Mouse (Mus musculus) hindbrain, postnatal 0 days (tissue): ENCODE measurements at regions not wholly inside any gene's neighbourhood (a gene's known extent, or its start where the extent isn't known, plus 50 kb on each side); places are given as distances from the start of the nearest gene placed in this dataset.
A peak's percentile ranks its signal among the peaks of the same experiment; 100 is the strongest.

Experiments used
- ATAC-seq: fragments of 200-750 bp; cut with Nextera tagmentation; 2 replicates; pipeline ENCODE4 v1.8.0; 2017; ENCODE audit warnings: mild to moderate bottlenecking, moderate TSS enrichment, moderate library complexity
- DNase-seq: peaks from one replicate; pipeline ENCODE4 v3.0.0-alpha.2; 2015; ENCODE audit warnings: low spot score
- H3K27ac ChIP-seq: fragments of 300-500 bp; sonication (generic); 2 replicates; pipeline ENCODE4 v1.5.1; 2014; ENCODE audit warnings: mild to moderate bottlenecking
- H3K27me3 ChIP-seq: fragments of 300-500 bp; sonication (generic); 2 replicates; pipeline ENCODE4 v1.6.1; 2014; ENCODE audit warnings: low read length, mixed read lengths; ENCODE audit not compliant: insufficient read depth
- H3K36me3 ChIP-seq: fragments of 300-500 bp; sonication (generic); 2 replicates; pipeline ENCODE4 v1.6.1; 2014; ENCODE audit warnings: low read length, mixed read lengths; ENCODE audit not compliant: insufficient read depth
- H3K4me1 ChIP-seq: fragments of 300-500 bp; sonication (generic); 2 replicates; pipeline ENCODE4 v1.6.1; 2014; ENCODE audit warnings: antibody characterized with exemption, low read length, mixed read lengths; ENCODE audit not compliant: insufficient read depth
- H3K4me2 ChIP-seq: fragments of 300-500 bp; sonication (generic); 2 replicates; pipeline ENCODE4 v1.6.1; 2014; ENCODE audit warnings: low read depth, mild to moderate bottlenecking, low read length, moderate library complexity, mixed read lengths
- H3K4me3 ChIP-seq: fragments of 300-500 bp; sonication (generic); 2 replicates; pipeline ENCODE4 v1.5.1; 2014; ENCODE audit warnings: low read length
- H3K9ac ChIP-seq: fragments of 300-500 bp; sonication (generic); replicated peaks from 2 replicates; pipeline ENCODE4 v1.6.1; 2014; ENCODE audit warnings: mild to moderate bottlenecking, low read length, moderate library complexity, mixed read lengths
- H3K9me3 ChIP-seq: fragments of 300-500 bp; sonication (generic); 2 replicates; pipeline ENCODE4 v1.6.1; 2016; ENCODE audit warnings: low read length, mixed read lengths
- CTCF ChIP-seq: IDR thresholded peaks from 2 replicates; pipeline ENCODE4 v1.5.1; 2016; ENCODE audit warnings: antibody characterized with exemption, control low read depth, low read depth
- WGBS: fragments of 180-500 bp; shearing (Covaris S2); extraction: QIAGEN DNeasy Blood & Tissue Kit; methylation state at CpG from one replicate; pipeline ENCODE4 v1.1.7; 2014; 5-methylcytosine and 5-hydroxymethylcytosine counted together

DNA sequence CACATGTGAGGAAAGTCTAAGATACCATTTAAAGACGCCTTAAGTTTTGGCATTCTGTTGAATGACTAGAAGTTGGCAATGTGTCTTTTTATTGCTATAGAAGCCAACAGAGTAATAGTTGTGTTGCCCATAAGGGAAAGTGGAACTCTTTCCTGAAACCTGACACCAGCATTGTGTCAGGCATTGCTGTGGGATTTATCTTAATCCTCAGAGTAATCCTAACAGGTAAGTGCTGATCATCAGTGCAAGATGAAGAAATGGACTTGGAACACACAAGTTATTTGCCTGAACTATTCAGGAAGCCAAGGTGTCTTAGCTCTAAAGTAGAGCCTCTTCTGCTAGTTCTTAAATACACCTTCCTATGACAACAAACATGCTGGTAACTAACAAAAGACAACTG is 198.3 kb upstream of the Rbms1 start:
- WGBS: 96% methylated on average over 1 of the region's 1 CpGs
- Histone ChIP-seq H3K27me3 (no peaks in the 10 kb centered on the region), H3K36me3 (no peaks in the 10 kb centered on the region), H3K4me2 (no peak overlapping the region), H3K9ac (no peak overlapping the region), H3K9me3 (no peaks in the 10 kb centered on the region), H3K4me3 (no peak overlapping the region), H3K4me1 (no peaks in the 10 kb centered on the region), H3K27ac (no peak overlapping the region)
- ATAC-seq (no peak), DNase-seq (no peak)
- TF ChIP-seq CTCF: no peak

DNA sequence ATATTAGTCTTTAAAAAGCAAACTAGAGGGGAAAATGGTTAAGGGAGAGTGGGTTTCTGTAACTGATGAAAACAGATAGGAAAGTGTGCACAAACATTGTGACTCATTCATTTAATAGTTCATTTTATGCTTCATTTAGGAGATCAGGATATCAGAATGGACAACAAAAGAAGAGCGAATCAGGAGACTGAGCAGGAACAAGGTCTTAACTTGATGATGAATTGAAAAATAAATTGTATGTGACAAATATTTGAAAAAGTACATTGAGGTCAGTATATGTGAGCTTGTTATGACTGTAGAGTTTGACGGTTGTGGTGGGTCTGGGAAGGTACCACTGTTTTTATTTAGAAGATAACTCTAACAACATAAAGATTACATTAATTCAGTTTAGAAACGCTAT is 196.8 kb upstream of the Rbms1 start:
- TF ChIP-seq CTCF: no peak
- Histone ChIP-seq H3K27me3 (no peaks in the 10 kb centered on the region), H3K9me3 (no peaks in the 10 kb centered on the region), H3K4me2 (no peak overlapping the region), H3K4me3 (no peak overlapping the region), H3K4me1 (no peaks in the 10 kb centered on the region), H3K9ac (no peak overlapping the region), H3K27ac (no peak overlapping the region), H3K36me3 (no peaks in the 10 kb centered on the region)
- DNase-seq (no peak), ATAC-seq (no peak)
- 71% methylated on average over 3 of the region's 3 CpGs for WGBS

DNA sequence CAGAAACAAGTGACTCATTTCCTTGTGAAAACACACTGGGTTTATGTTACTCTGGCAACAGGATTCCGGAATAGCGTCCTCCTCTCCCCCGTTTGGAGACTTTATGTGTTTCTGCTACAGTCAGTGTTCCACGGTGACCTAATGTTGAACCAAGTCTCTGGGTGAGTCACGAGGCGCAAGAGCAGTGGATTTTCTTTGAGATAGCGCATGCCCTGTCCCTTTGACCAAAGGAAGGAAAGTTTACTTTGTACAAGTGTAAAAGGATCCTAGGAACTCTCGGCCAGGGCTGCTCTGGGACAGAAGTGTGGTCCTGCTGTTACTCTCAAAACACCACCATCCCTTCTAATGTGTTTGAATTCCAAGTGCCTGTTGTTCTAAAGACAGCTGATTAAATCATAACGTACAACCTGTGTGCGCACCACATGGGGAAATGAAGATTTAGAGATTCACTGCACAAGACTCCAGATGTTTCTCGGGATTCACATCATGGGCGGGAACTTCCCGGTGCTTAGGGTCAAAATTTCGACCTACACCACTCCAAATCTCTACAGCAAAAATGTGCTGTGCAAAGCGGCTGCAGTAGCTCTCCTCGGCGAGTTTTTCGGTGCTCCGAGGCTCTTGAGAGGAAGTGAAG is 176.1 kb upstream of the Rbms1 start:
- no peak for TF ChIP-seq CTCF
- WGBS: 61% methylated on average over 19 of the region's 19 CpGs
- ATAC-seq (peak; percentile 40; the same call in 1 of the 2 replicates), DNase-seq (peak; percentile 8)
- H3K27me3 ChIP-seq: no peaks in the 10 kb centered on the region
- no peak overlapping the region for H3K4me3 ChIP-seq
- H3K27ac ChIP-seq: no peak overlapping the region
- no peak overlapping the region for H3K4me2 ChIP-seq
- H3K36me3 ChIP-seq: no peaks in the 10 kb centered on the region
- H3K9me3 ChIP-seq: no peaks in the 10 kb centered on the region
- H3K4me1 ChIP-seq: no peaks in the 10 kb centered on the region
- H3K9ac ChIP-seq: no peak overlapping the region

DNA sequence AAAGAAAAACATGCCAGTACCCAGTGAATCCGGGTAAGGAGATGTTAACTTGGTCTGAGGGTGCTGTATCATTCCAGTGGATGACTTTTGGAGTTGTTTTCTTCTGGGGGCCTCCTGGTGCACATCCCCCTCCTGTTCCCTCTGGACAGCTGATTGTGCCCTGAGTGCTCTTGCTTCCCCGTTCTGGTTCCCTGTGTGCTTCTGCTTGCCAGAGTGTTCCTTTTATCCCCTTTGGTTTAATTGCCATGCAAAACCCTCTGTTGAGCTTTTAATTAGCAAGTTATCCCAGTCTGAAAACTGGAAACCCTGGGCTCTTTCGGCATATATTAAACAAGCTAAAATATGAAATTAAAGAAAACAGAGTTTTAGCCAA is 175.6 kb upstream of the Rbms1 start:
- 53% methylated on average over 3 of the region's 3 CpGs for WGBS
- H3K9me3 ChIP-seq: no peaks in the 10 kb centered on the region
- no peaks in the 10 kb centered on the region for H3K4me1 ChIP-seq
- no peak overlapping the region for H3K4me2 ChIP-seq
- no peaks in the 10 kb centered on the region for H3K36me3 ChIP-seq
- TF ChIP-seq CTCF: no peak
- H3K27ac ChIP-seq: no peak overlapping the region
- H3K9ac ChIP-seq: no peak overlapping the region
- DNase-seq: no peak
- no peak for ATAC-seq
- no peak overlapping the region for H3K4me3 ChIP-seq
- H3K27me3 ChIP-seq: no peaks in the 10 kb centered on the region

DNA sequence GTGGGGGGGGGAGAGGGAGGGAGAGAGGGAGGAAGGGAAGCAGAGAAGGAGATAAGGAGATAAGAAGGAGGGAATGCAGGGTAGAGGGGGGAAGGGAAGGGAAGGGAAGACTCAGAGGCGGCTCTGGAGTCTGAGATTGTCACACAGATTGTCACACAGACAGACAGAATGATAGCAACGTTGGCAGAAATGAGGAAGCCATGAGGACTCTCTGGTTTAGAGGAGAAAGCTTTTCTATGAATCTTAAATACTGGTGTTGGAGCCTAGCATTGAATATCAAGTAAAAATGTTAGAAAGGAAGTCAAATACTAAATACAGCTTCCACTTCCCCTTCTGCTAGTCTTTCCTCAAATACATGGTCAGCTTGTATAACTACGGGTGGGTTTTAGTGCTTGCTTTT is 174.4 kb upstream of the Rbms1 start:
- ATAC-seq (no peak), DNase-seq (no peak)
- Histone ChIP-seq H3K9ac (no peak overlapping the region), H3K9me3 (no peaks in the 10 kb centered on the region), H3K4me2 (no peak overlapping the region), H3K27me3 (no peaks in the 10 kb centered on the region), H3K27ac (no peak overlapping the region), H3K36me3 (no peaks in the 10 kb centered on the region), H3K4me3 (no peak overlapping the region), H3K4me1 (no peaks in the 10 kb centered on the region)
- TF ChIP-seq CTCF: no peak
- 71% methylated on average over 3 of the region's 3 CpGs for WGBS

DNA sequence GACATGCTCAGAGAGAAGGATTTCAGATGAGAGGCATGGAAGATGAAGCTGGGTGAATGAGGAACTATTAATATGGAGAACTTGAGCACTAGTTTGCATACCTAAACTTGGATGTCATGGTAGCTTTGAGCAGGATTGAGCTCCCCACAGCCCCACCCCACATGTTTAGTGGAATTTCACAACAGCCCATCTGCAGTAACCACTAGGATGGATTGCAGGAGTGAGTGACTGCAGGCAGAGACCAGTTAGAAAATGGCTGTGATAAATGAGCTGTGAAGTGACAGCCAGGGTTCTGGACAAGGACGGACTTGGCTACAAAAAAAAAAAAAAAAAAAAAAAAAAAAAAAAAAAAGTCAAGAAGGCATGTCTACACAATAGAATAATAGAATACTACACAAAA is 173.9 kb upstream of the Rbms1 start:
- H3K27ac ChIP-seq: no peak overlapping the region
- H3K9me3 ChIP-seq: no peaks in the 10 kb centered on the region
- no peaks in the 10 kb centered on the region for H3K36me3 ChIP-seq
- H3K4me2 ChIP-seq: no peak overlapping the region
- no peaks in the 10 kb centered on the region for H3K4me1 ChIP-seq
- no peak for TF ChIP-seq CTCF
- H3K27me3 ChIP-seq: no peaks in the 10 kb centered on the region
- DNase-seq (no peak), ATAC-seq (no peak)
- no peak overlapping the region for H3K9ac ChIP-seq
- WGBS: 14% methylated on average over 1 of the region's 1 CpGs
- no peak overlapping the region for H3K4me3 ChIP-seq

DNA sequence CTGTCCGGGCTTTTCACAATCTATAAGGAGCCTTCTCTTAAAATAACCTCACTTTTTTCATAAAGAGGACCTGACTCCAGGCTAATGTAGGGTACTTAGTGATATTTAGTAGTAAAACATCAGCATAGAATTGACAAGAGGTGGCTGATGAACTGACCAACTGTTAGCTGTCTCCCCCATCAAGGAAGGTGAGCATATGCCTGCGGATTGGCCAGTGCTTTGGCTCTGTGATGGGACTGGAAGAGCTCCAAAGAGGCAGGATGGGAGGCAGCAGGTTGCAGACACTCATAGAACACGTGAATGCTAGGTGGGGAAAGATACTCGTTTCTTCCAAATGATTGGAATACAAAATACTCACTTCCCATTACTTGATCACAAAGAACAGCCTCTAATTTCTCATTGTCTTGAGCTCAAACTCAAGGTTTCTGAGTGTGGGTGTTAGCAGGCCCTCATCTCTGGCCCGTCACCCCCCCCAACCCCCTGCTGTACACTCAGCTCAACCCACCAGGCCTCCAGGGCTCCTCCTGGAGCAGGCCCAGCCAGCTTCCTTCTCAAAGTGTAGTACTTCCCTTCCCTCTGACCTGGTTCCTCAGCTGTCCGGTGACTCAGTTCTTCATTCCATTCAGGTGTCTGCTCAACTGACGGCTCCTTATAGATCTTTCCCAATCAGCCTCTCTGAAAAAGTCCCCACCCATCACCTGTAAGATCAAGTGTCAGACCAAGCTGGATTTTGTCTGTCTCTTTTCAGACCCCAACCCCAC is 160.2 kb upstream of the Rbms1 start:
- TF ChIP-seq CTCF: no peak
- Histone ChIP-seq H3K9ac (no peak overlapping the region), H3K36me3 (no peaks in the 10 kb centered on the region), H3K9me3 (no peaks in the 10 kb centered on the region), H3K27ac (no peak overlapping the region), H3K4me2 (no peak overlapping the region), H3K27me3 (no peaks in the 10 kb centered on the region), H3K4me3 (no peak overlapping the region), H3K4me1 (no peaks in the 10 kb centered on the region)
- DNase-seq (no peak), ATAC-seq (no peak)
- WGBS: 76% methylated on average over 7 of the region's 7 CpGs
